Mouse (Mus musculus): Measurements from ENCODE around the gene Ptcra.

The Ptcra gene

DNA sequence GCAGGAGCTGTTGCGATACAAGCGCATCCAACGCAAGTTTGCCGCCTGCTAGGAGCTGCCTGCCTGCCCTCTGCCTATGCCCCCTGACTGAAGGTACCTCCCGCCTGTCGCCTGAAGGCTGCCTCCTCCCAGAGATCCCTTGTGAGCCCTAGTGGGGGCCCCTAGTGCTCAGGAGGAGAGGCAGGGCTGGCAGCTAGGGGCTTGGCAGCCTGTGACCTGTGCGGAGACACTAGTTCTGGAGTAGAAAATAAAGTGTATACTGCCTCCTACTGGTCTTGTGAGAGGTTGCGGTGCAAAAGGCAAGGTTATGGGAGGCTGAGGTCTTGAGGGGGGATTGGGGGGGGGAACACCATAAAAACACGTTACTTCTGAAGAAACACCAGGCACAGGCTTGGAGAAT is 38.2 kb downstream of the Ptcra start:
- DNase-seq (ENCODE audit: low spot score in 2 of 2) = no peak

DNA sequence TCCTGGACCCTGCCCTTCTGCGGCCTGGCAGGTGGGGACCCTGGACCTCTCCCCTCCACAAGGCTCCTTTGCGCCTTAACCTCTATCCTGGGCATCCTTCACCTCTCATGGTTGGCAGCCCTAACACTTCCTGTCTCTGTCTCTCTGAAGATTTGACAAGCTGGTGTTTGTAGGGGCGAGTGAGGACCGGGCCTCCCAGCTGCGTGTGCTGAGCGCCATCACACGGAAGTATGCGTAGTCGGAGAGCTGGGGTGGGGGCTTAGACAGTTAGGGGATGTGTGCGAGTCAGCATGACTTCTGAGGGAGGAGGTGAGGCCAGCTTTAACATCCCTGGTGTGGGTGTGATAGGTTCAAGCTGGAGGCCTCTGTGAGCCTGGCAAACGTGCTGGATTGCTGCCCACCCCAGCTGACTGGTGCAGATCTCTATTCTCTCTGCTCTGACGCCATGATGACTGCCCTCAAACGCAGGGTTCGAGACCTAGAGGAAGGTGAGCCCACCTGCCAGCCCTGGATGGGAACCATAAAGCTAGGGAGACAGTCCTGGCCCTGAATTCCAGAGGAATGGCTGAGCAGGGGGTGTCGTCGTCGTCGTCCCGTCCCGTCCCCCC is 38.9 kb downstream of the Ptcra start:
- no peak for DNase-seq (ENCODE audit: low spot score in 2 of 2)

DNA sequence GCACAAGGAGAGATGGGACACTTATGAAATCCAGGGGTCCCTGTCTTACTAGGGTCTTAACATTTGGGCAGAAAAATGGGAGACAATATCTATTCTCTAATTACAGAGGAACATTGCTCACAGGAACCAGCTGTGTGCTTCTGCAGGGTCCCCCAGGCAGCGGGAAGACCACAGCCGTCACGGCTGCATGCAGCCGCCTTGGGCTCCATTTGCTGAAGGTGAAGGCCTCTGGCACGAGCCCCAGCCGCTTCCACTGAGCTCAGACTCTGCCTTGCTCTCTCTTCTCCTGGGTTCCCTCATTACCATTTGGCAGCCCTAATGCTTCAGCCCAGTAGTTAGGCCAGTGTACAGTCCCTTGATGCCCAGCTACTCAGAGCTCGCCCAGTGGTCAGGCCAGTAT is 42.4 kb downstream of the Ptcra start:
- DNase-seq (ENCODE audit: low spot score in 2 of 2) = no peak

DNA sequence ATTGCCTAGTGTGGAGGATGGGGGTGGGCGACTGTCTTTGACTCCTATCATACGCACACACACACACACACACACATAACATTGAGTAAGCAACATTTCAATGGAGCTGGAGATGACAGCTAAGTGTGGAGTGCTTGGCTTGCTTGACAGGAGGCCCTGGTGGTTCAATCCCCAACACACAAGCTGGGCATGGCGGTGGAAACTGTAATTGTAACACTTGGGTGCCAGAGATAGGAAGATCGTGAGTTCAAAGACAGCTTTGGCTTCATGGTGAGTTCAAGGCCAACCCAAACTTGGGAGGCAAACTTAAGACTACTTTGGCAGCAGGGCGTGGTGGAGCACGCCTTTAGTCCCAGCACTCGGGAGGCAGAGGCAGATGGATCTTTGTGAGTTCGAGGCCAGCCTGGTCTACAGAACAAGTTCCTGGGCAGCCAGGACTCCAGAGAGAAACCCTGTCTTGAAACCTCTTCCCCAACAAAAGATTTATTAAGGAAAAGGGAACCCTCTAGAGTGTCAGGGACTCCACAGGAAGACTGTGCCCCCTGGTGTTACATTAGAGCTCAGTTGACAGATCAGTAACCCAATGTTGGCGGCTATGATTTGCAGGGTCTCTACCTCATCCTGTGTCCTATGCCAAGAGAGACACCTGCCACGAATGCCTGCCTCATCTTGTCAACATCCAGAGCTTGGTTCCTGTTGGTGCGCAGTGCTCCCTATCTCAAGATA is 48.6 kb downstream of the Ptcra start:
- DNase-seq (ENCODE audit: low spot score in 2 of 2) = no peak

DNA sequence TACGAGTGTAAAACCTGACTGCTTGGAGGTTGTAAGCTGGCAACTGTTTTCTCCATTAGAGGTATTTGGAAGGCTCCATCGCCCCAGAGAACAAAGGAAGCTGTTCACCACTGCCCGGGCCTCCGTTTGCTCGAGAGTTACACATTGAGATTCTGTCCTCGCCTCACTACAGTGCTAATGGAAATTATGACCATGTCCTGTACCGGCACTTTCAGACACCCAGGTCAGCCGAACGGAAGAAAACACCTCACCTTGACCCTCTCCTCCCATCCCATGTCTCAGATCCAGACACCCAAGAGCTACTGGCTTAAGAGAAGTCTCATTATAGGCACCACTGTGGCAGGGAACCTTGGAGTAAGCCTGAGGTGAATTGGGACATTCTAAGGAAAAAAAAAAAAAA is 49.7 kb downstream of the Ptcra start:
- no peak for DNase-seq (ENCODE audit: low spot score in 2 of 2)

DNA sequence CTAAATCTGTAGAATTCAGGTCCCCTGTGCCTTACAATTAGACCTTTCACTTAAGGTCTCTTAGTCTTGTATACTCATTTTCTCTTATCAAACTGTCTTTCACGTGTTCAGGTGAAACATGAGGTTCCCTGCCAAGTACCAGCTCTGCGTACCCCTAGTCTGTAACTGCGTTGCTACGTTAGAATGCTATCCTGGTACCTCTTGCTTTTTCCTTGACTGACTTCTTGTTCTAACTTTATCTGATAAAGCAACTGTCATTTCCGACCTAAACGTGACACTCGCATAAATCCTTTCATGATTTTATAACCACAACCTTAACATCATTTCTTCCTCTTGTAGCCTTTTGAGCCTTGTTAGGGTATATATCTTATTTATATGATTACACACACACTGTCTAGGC is 51.1 kb downstream of the Ptcra start:
- no peak for DNase-seq (ENCODE audit: low spot score in 2 of 2)

DNA sequence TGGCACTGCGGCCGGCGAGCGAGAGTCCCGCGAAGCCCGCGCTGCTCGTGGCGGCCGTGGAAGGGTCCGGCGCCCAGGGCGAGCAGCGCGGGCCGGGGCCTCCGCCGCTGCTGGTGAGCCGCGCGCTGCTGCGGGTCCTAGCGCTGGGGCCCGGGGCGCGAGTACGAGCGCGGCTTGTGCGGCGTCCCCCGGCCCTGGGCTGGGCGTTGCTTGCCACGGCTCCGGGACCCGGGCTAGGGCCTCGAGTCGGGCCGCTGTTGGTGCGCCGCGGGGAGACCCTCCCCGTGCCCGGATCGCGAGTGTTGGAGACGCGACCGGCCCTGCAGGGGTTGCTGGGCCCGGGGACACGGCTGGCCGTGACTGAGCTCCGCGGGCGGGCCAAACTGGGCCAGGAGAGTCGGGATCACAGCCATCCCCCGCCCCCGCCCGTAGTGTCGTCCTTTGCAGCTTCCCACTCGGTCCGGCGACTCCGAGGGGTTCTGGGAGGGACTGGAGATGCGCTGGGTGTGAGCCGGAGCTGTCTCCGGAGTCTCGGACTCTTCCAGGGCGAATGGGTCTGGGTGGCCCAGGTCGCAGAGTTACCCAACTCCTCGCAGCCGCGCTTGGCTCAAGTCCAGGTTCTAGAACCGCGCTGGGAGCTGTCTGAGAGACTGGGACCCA is 51.8 kb downstream of the Ptcra start:
- DNase-seq (ENCODE audit: low spot score in 2 of 2) = peak; percentile 31 to 73

DNA sequence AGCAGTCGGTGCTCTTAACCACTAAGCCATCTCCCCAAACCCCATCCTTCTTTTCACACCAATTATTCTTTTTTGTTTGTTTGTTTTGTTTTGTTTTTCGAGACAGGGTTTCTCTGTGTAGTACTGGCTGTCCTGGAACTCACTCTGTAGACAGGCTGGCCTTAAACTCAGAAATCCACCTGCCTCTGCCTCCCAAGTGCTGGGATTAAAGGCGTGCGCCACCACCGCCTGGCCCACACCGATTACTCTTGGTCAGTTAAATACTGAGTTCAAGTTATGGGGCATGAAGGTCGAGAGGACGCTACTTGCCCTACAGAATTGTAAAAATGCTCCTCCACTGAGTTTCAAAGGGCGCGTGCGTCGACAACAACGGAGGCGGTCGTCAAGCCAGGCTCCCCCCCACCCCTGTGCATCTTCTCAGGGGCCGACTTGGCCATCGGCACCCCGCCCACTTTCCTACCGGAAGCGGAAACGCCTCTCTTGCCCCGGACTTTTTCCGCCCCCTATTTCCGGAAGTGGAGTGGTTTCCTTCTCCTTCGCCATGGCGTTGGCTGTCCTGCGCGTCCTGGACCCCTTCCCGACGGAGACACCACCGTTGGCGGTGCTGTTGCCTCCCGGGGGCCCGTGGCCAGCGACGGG is 52.4 kb downstream of the Ptcra start, which contains the start of gene Pex6:
Pex6 (plus strand) TSS at position 505 of the 639 bp plus-strand sequence.
- DNase-seq (ENCODE audit: low spot score in 2 of 2) = peak; percentile 90 to 95

DNA sequence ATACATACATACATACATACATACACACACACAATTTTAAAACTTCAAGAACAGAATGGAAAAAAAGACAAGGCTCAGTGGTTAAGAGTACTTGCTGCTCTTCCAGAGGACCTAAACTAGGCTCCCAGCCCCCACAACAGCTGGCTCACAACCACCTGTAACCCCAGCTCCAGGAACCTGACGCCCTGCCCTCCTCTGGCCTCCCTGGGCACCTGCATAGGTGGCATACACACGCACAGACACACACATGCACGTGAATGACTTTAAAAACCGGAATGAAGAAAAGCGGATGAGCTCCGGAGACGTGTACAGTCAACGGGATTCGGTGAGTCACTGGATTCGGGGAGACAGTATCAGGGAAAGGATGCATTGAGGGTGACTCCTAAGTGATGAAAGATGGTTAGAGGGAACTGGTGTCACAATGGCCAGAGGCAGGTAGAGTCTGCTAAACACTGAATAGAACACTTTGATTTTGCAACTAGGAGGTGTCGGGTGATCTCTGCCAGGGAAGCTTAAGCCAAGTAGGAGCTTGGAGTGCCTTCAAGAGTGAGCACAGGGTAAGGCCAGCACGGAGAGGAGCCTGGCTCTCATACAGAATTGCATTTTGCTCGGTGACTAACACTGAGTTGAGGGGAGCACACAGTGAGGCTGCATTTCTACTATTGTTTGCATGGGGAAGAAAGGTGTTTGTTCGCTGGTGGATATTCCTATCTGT is 57.0 kb downstream of the Ptcra start:
- DNase-seq (ENCODE audit: low spot score in 2 of 2) = no peak

All from urinary bladder, postnatal 4 days (tissue).